12 mouse cellular contexts compared by ENCODE assay signal in genomic region chr2:70919913-70920522, GRCm38 (mm10).
DNase-seq lines count a peak whose midpoint lies in the region; ATAC-seq and TF ChIP-seq lines count a peak whose summit lies in the region.
"Had no signal": no experiment of that assay in that cellular context is flagged by ENCODE, and none has a peak within 500 bp of the region (broad histone marks: within the 10 kb centered on the region; RNA-seq: fewer than 3 reads in every experiment).

No protein-coding gene starts in this region.

- TF ChIP-seq CTCF in cerebellum, adult 2 months (IDR thresholded peaks at IDR 0.05; ENCODE audit: borderline replicate concordance, insufficient read depth, low read depth, low read length): no peak

- no peaks in the 10 kb centered on the region for H3K27me3 ChIP-seq in heart, embryonic 10.5 days (ENCODE audit: insufficient read depth, poor library complexity, severe bottlenecking)
- no peaks in the 10 kb centered on the region for H3K27me3 ChIP-seq in liver, embryonic 15.5 days
- no peaks in the 10 kb centered on the region for H3K27me3 ChIP-seq in cerebellum, adult 2 months (ENCODE audit: control insufficient read depth, insufficient read depth, low read length)
- H3K27me3 ChIP-seq in forebrain, embryonic 10.5 days (ENCODE audit: poor library complexity, severe bottlenecking): peaks cover 5% of the 10 kb centered on the region; the same call in 1 of the 2 replicates

- H3K9me3 ChIP-seq in heart, embryonic 10.5 days: no peaks in the 10 kb centered on the region
- H3K9me3 ChIP-seq in liver, embryonic 15.5 days (replicated peaks): no peaks in the 10 kb centered on the region
- no peaks in the 10 kb centered on the region for H3K9me3 ChIP-seq in forebrain, embryonic 10.5 days

- peaks cover 9% of the 10 kb centered on the region for H3K4me1 ChIP-seq in heart, embryonic 10.5 days
- H3K4me1 ChIP-seq in liver, embryonic 15.5 days (replicated peaks): peaks cover 43% of the 10 kb centered on the region
- no peaks in the 10 kb centered on the region for H3K4me1 ChIP-seq in cerebellum, adult 2 months (ENCODE audit: control insufficient read depth, insufficient read depth, low read length)
- H3K4me1 ChIP-seq in forebrain, embryonic 10.5 days: peaks cover 32% of the 10 kb centered on the region

- ATAC-seq in liver, embryonic 15.5 days (ENCODE audit: insufficient read depth): no peak

- WGBS in heart, embryonic 10.5 days: 70% methylated on average over 2 of the region's 2 CpGs
- WGBS in liver, embryonic 15.5 days (ENCODE audit: insufficient replicate concordance): 46% methylated on average over 2 of the region's 2 CpGs
- 46% methylated on average over 2 of the region's 2 CpGs for WGBS in cerebellum, adult 2 months
- WGBS in forebrain, embryonic 10.5 days: 83% methylated on average over 2 of the region's 2 CpGs

- intact Hi-C loops in heart, postnatal 25 days (cut with DNase I): no loop called here

- DNase-seq in heart, embryonic 10.5 days (ENCODE audit: low spot score): no peak
- no peak for DNase-seq in heart, postnatal 25 days (ENCODE audit: low spot score)
- DNase-seq in adrenal gland, postnatal 14 days: peak; percentile 36
- DNase-seq in thymus, postnatal 25 days: peak; percentile 62
- no peak for DNase-seq in cerebellum, adult 2 months
- no peak for DNase-seq in layer of hippocampus, postnatal 10 days (ENCODE audit: low spot score in 2 of 2)
- DNase-seq in forebrain, embryonic 10.5 days (ENCODE audit: extremely low spot score, low spot score): no peak
- DNase-seq: cerebellum, postnatal 25 days; left cerebral cortex, postnatal 4 days; lung, postnatal 36 days; right cerebral cortex, postnatal 14 days had no signal

- TF ChIP-seq POLR2A in cerebellum, adult 2 months (IDR thresholded peaks at IDR 0.05; ENCODE audit: borderline replicate concordance, insufficient read depth, low read length): no peak

- no peak overlapping the region for H3K4me2 ChIP-seq in liver, embryonic 15.5 days

- 0 out of 2 replicates have a peak overlapping the region, but pooled peaks have one; percentile 11 for H3K27ac ChIP-seq in heart, embryonic 10.5 days
- H3K27ac ChIP-seq in liver, embryonic 15.5 days (replicated peaks): 0 out of 2 replicates have a peak overlapping the region, but pooled peaks have one; percentile 39
- H3K27ac ChIP-seq in cerebellum, adult 2 months (ENCODE audit: insufficient read depth, low read length): no peak overlapping the region
- no peak overlapping the region for H3K27ac ChIP-seq in forebrain, embryonic 10.5 days

- H3K36me3 ChIP-seq in heart, embryonic 10.5 days: no peaks in the 10 kb centered on the region
- H3K36me3 ChIP-seq in liver, embryonic 15.5 days (replicated peaks): no peaks in the 10 kb centered on the region
- H3K36me3 ChIP-seq in forebrain, embryonic 10.5 days (replicated peaks): no peaks in the 10 kb centered on the region

- H3K9ac ChIP-seq in liver, embryonic 15.5 days: no peak overlapping the region

- H3K4me3 ChIP-seq in heart, embryonic 10.5 days: no peak overlapping the region
- no peak overlapping the region for H3K4me3 ChIP-seq in liver, embryonic 15.5 days (replicated peaks)
- no peak overlapping the region for H3K4me3 ChIP-seq in cerebellum, adult 2 months (replicated peaks; ENCODE audit: insufficient read depth, low read depth, low read length)
- no peak overlapping the region for H3K4me3 ChIP-seq in forebrain, embryonic 10.5 days

Comparison
In these comparisons a context has a peak if more than half of its experiments do, and no peak if none do; other contexts are left out.
1. DNase-seq: peak in adrenal gland, postnatal 14 days (single experiment) and thymus, postnatal 25 days (single experiment); none in heart, embryonic 10.5 days (single experiment), heart, postnatal 25 days (single experiment), cerebellum, adult 2 months (0 of 2), layer of hippocampus, postnatal 10 days (0 of 2) and forebrain, embryonic 10.5 days (single experiment).
2. H3K27ac ChIP-seq: peak in heart, embryonic 10.5 days (single experiment) and liver, embryonic 15.5 days (single experiment); none in cerebellum, adult 2 months (single experiment) and forebrain, embryonic 10.5 days (single experiment).